Mouse (Mus musculus): ENCODE measurements around the gene Ttc3.

- no peak for TF ChIP-seq CTCF (IDR thresholded peaks at IDR 0.05; ENCODE audit: low read depth)
- TF ChIP-seq EP300 (IDR thresholded peaks at IDR 0.05; ENCODE audit: low read depth), result no peak
Observed at GRCm38 (mm10) chr16:94414151-94414550, 43.7 kb downstream of the Ttc3 start.
